Mouse (Mus musculus) stomach, adult 2 months (tissue): ENCODE measurements around the gene Olfr629. TPM values are rescaled to one million over a fixed set of nuclear protein-coding genes. Genes with fewer than 3 reads are reported as not detected.

Experiments
- polyA plus RNA-seq: library from polyadenylated mRNA; depleted of rRNA; stranded (reverse); fragments of >200 nt; gene quantifications from 2 replicates; pipeline ENCODE4 v1.2.3, GENCODE M21; 2012; rRNA removed

Olfr629 gene
- polyA plus RNA-seq, result not detected in 2 replicates

GRCm38 (mm10) chr7:103744843-103745242 is at the start of gene Olfr629:
TSS of gene Olfr629 (minus strand) at chr7:103744943.

GRCm38 (mm10) chr7:103791721-103792120 is 47.0 kb upstream of the Olfr629 start, which contains the start of gene Olfr67:
TSS of gene Olfr67 (minus strand) at chr7:103791821.

GRCm38 (mm10) chr7:103779598-103779997 is 34.9 kb upstream of the Olfr629 start, which contains the start of gene Olfr68:
TSS of gene Olfr68 (minus strand) at chr7:103779698.

GRCm38 (mm10) chr7:103771494-103771893 is 26.8 kb upstream of the Olfr629 start, which contains the start of gene Olfr69:
TSS of gene Olfr69 (minus strand) at chr7:103771594.

GRCm38 (mm10) chr7:103757233-103757632 is 12.5 kb upstream of the Olfr629 start, which contains the start of gene Olfr630:
TSS of gene Olfr630 (minus strand) at chr7:103757333.

GRCm38 (mm10) chr7:103730074-103730473 is 14.7 kb downstream of the Olfr629 start, which contains the start of gene Olfr628:
TSS of gene Olfr628 (plus strand) at chr7:103730374.

GRCm38 (mm10) chr7:103714371-103714770 is 30.4 kb downstream of the Olfr629 start, which contains the start of gene Olfr243:
TSS of gene Olfr243 (plus strand) at chr7:103714671.

Other genes with a start within 250 kb of the Olfr629 start
- not detected in 2 replicates for gene Olfr609, start 246.9 kb downstream of the Olfr629 start, polyA plus RNA-seq
- gene Olfr610, start 232.8 kb downstream of the Olfr629 start, polyA plus RNA-seq, result not detected in 2 replicates
- not detected in 2 replicates for gene Olfr611, start 224.1 kb downstream of the Olfr629 start, polyA plus RNA-seq
- gene Olfr612, start 202.2 kb downstream of the Olfr629 start, polyA plus RNA-seq, result not detected in 2 replicates
- not detected in 2 replicates for gene Olfr613, start 196.9 kb downstream of the Olfr629 start, polyA plus RNA-seq
- not detected in 2 replicates for gene Olfr615, start 188.9 kb downstream of the Olfr629 start, polyA plus RNA-seq
- not detected in 2 replicates for gene Olfr616, start 175.8 kb downstream of the Olfr629 start, polyA plus RNA-seq
- not detected in 2 replicates for gene Olfr617, start 171.9 kb downstream of the Olfr629 start, polyA plus RNA-seq
- gene Olfr618, start 154.8 kb downstream of the Olfr629 start, polyA plus RNA-seq, result not detected in 2 replicates
- gene Olfr619, start 144.4 kb downstream of the Olfr629 start, polyA plus RNA-seq, result not detected in 2 replicates
- not detected in 2 replicates for gene Olfr620, start 132.4 kb downstream of the Olfr629 start, polyA plus RNA-seq
- gene Olfr622, start 102.2 kb downstream of the Olfr629 start, polyA plus RNA-seq, result not detected in 2 replicates
- not detected in 2 replicates for gene Olfr623, start 81.2 kb downstream of the Olfr629 start, polyA plus RNA-seq
- not detected in 2 replicates for gene Olfr624, start 73.8 kb downstream of the Olfr629 start, polyA plus RNA-seq
- gene Olfr625-ps1, start 62.2 kb downstream of the Olfr629 start, polyA plus RNA-seq, result not detected in 2 replicates
- gene Olfr243, start 30.3 kb downstream of the Olfr629 start, polyA plus RNA-seq, result not detected in 2 replicates
- not detected in 2 replicates for gene Olfr628, start 14.6 kb downstream of the Olfr629 start, polyA plus RNA-seq
- not detected in 2 replicates for gene Olfr630, start 12.4 kb upstream of the Olfr629 start, polyA plus RNA-seq
- not detected in 2 replicates for gene Olfr69, start 26.7 kb upstream of the Olfr629 start, polyA plus RNA-seq
- not detected in 2 replicates for gene Olfr68, start 34.8 kb upstream of the Olfr629 start, polyA plus RNA-seq
- gene Olfr67, start 46.9 kb upstream of the Olfr629 start, polyA plus RNA-seq, result not detected in 2 replicates
- gene Hbb-bt, start 69.1 kb upstream of the Olfr629 start, polyA plus RNA-seq, result 4.5 and 10.0 TPM in 2 replicates
- gene Hbb-bs, start 83.2 kb upstream of the Olfr629 start, polyA plus RNA-seq, result 47.8 and 134 TPM in 2 replicates
- not detected in 2 replicates for gene Hbb-bh2, start 95.6 kb upstream of the Olfr629 start, polyA plus RNA-seq
- gene Hbb-bh1, start 98.2 kb upstream of the Olfr629 start, polyA plus RNA-seq, result not detected in 2 replicates
- gene Hbb-y, start 108.3 kb upstream of the Olfr629 start, polyA plus RNA-seq, result not detected in 2 replicates
- not detected in 2 replicates for gene Olfr66, start 141.3 kb upstream of the Olfr629 start, polyA plus RNA-seq
- gene Olfr64, start 149.5 kb upstream of the Olfr629 start, polyA plus RNA-seq, result not detected in 2 replicates
- gene Olfr65, start 158.5 kb upstream of the Olfr629 start, polyA plus RNA-seq, result not detected in 2 replicates
- gene Olfr631, start 183.9 kb upstream of the Olfr629 start, polyA plus RNA-seq, result not detected in 2 replicates
- gene Olfr632, start 189.4 kb upstream of the Olfr629 start, polyA plus RNA-seq, result not detected in 2 replicates
- not detected in 2 replicates for gene Olfr633, start 199.5 kb upstream of the Olfr629 start, polyA plus RNA-seq
- not detected in 2 replicates for gene Olfr635, start 226.2 kb upstream of the Olfr629 start, polyA plus RNA-seq